Mouse (Mus musculus) pancreas, adult 10 weeks (tissue): ENCODE measurements around the gene Cse1l. TPM values are rescaled to one million over a fixed set of nuclear protein-coding genes. Genes with fewer than 3 reads are reported as not detected.

Experiments used
- polyA plus RNA-seq: library from polyadenylated mRNA; stranded (reverse); fragments of 350-450 nt; fragmentation: Illumina TruSeq; extraction: RNeasy Lipid Tissue Mini Kit (QIAGEN cat#74804); gene quantifications from one replicate; pipeline ENCODE4 v1.2.3, GENCODE M21; 2015; ENCODE audit warnings: low read depth, low replicate concordance; ENCODE audit not compliant: insufficient read depth

Gene Cse1l
- polyA plus RNA-seq = 10.8 TPM

GRCm38 (mm10) chr2:166905711-166906522 is at the start of gene Cse1l:
Gene Cse1l, plus strand, starts transcription at chr2:166906040.

Other genes starting within 250 kb of the Cse1l start
- gene Prex1, start 192.2 kb upstream of the Cse1l start, polyA plus RNA-seq = 3.4 TPM
- gene Trp53rkb, start 113.5 kb upstream of the Cse1l start, polyA plus RNA-seq = 0.85 TPM
- 5.0 TPM for gene Arfgef2, start 100.5 kb upstream of the Cse1l start, polyA plus RNA-seq
- 15.4 TPM for gene Stau1, start 90.3 kb downstream of the Cse1l start, polyA plus RNA-seq
- 11.0 TPM for gene Ddx27, start 109.2 kb downstream of the Cse1l start, polyA plus RNA-seq
- gene Znfx1, start 157.0 kb downstream of the Cse1l start, polyA plus RNA-seq = 8.8 TPM